Mouse (Mus musculus) limb, embryonic 13.5 days (tissue): ENCODE results near the gene Fgf13. TPM values are rescaled to one million over a fixed set of nuclear protein-coding genes. Genes with fewer than 3 reads are reported as not detected.

ENCODE experiments used
- ATAC-seq: fragments of 200-750 bp; cut with Nextera tagmentation; 2 replicates; pipeline ENCODE4 v1.8.0; 2017; ENCODE audit warnings: low read depth, moderate number of reproducible peaks, moderate TSS enrichment; ENCODE audit not compliant: low FRiP score
- H3K27ac ChIP-seq: fragments of 300-500 bp; sonication (generic); 2 replicates; pipeline ENCODE4 v1.5.1; 2015; ENCODE audit warnings: inconsistent platforms, mild to moderate bottlenecking, moderate library complexity
- H3K27me3 ChIP-seq: fragments of 300-500 bp; sonication (generic); 2 replicates; pipeline ENCODE4 v1.6.1; 2015; ENCODE audit warnings: mild to moderate bottlenecking, inconsistent platforms
- H3K36me3 ChIP-seq: fragments of 300-500 bp; sonication (generic); 2 replicates; pipeline ENCODE4 v1.6.1; 2015; ENCODE audit warnings: inconsistent platforms, mild to moderate bottlenecking, moderate library complexity
- H3K4me1 ChIP-seq: fragments of 300-500 bp; sonication (generic); 2 replicates; pipeline ENCODE4 v1.6.1; 2015; ENCODE audit warnings: inconsistent platforms
- H3K4me2 ChIP-seq: fragments of 300-500 bp; sonication (generic); replicated peaks from 2 replicates; pipeline ENCODE4 v1.6.1; 2015; ENCODE audit warnings: inconsistent platforms, mild to moderate bottlenecking, moderate library complexity
- H3K4me3 ChIP-seq: fragments of 300-500 bp; sonication (generic); 2 replicates; pipeline ENCODE4 v1.5.1; 2015; ENCODE audit warnings: moderate library complexity, mild to moderate bottlenecking, inconsistent platforms
- H3K9ac ChIP-seq: fragments of 300-500 bp; sonication (generic); 2 replicates; pipeline ENCODE4 v1.6.1; 2015; ENCODE audit warnings: mild to moderate bottlenecking, inconsistent platforms
- H3K9me3 ChIP-seq: fragments of 300-500 bp; sonication (generic); 2 replicates; pipeline ENCODE4 v1.6.1; 2016; ENCODE audit warnings: inconsistent platforms
- WGBS: fragments of 180-500 bp; shearing (Covaris S2); methylation state at CpG from one replicate; pipeline ENCODE4 v1.1.7; 2015; 5-methylcytosine and 5-hydroxymethylcytosine counted together
- polyA plus RNA-seq: library from polyadenylated mRNA; unstranded; fragments of >200 nt; fragmentation: Nextera tagmentation; extraction: Ambion mirVana; gene quantifications from 2 replicates; pipeline ENCODE4 v1.2.1, GENCODE M21; 2015

Fgf13 gene
- polyA plus RNA-seq: 18.8 and 19.9 TPM in 2 replicates

DNA sequence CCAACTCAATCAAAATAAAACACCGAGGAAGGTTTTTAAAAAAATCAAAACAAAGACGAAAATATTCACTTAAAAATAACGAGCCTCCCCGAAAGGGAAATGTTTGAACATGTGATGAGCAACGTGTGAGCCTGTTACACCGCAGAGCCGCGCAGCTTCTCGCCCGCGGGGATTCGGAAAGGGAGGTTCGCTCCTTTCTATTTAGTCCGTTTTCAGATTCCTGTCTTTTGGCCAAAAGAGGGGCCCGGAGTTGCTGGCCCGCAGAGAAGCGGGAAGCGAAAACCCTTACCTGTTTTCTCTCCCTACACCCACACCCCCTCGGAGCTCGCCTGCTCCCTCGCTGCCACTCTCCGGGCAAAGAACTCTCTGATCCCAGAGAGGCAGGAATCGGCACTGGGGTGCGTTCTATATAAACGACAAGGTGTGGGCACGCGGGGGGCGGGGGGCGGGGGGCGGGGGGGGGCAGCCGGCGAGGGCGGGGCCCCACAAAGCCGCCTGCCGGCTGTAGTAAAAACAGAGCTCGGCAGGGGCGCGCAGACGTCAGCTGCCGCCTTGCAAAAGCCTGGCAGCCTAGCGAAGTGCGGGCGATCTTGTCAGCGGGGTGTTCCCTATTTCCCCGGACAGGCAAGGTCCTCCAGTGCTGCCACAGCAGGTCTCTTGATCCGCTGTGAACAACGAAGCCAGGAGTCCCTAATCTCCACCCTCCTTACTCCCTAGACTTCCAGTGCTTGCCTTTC is at the start of gene Fgf13:
Fgf13 (minus strand) TSS at position 377 of the 737 bp plus-strand sequence.
- peak; percentile 49 for ATAC-seq
- Histone ChIP-seq H3K9me3 (no peaks in the 10 kb centered on the region), H3K27ac (peak within 1 kb of the TSS; percentile 52; the same call in 1 of the 2 replicates), H3K4me1 (no peaks in the 10 kb centered on the region), H3K4me3 (peak within 1 kb of the TSS; percentile 49), H3K27me3 (peaks cover 30% of the 10 kb centered on the region; the same call in 1 of the 2 replicates), H3K4me2 (peak within 1 kb of the TSS; percentile 70), H3K9ac (peak within 1 kb of the TSS; percentile 66), H3K36me3 (no peaks in the 10 kb centered on the region)
- WGBS: 20% methylated on average over 35 of the region's 47 CpGs

DNA sequence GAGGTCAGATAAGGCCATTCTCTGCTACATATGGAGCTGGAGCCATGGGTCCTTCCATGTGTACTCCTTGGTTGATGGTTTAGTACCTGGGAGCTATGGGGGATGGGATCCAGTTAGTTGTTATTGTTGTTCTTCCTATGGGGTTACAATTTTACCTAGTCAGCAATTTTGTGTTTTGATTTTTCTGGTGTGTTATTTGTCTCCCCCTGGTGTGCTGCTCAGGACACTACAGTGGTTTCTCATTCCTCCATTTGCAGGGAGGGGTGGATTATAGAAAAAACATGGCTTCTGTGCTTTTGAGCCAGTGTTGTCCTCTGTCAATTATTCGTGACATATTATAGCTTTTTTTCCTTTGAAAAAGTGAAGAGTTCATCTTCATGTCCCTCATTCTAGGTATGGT is 38.7 kb upstream of the Fgf13 start:
- Histone ChIP-seq H3K4me2 (no peak overlapping the region), H3K9me3 (no peaks in the 10 kb centered on the region), H3K27ac (no peak overlapping the region), H3K27me3 (no peaks in the 10 kb centered on the region), H3K9ac (no peak overlapping the region), H3K4me3 (no peak overlapping the region), H3K36me3 (no peaks in the 10 kb centered on the region), H3K4me1 (no peaks in the 10 kb centered on the region)
- ATAC-seq: no peak
- 62% methylated on average over 1 of the region's 1 CpGs for WGBS

DNA sequence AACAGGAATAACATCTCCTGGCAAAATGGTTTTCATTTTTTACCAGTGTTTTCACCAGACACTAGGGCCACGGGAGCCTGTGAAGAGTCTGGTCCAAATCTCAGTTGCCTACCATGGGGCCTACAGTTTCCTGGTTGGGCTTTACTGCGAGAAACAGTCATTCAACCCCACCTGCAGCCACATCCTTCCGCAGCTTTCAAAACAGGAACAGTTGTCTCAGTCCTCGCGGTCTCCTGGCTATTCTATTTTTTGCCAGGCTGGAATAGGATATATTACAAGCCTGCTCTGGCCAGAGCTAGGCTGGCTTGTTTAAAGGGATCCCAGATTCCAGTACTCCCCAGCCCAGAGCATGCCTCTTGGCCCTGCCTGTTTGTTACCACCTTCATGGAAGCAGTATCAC is 21.2 kb upstream of the Fgf13 start:
- Histone ChIP-seq H3K4me1 (0 out of 2 replicates have a peak, but pooled peaks cover 3% of the 10 kb centered on the region), H3K4me3 (no peak overlapping the region), H3K4me2 (no peak overlapping the region), H3K9me3 (no peaks in the 10 kb centered on the region), H3K9ac (no peak overlapping the region), H3K27me3 (no peaks in the 10 kb centered on the region), H3K36me3 (no peaks in the 10 kb centered on the region), H3K27ac (no peak overlapping the region)
- ATAC-seq: no peak
- 25% methylated on average over 5 of the region's 5 CpGs for WGBS

DNA sequence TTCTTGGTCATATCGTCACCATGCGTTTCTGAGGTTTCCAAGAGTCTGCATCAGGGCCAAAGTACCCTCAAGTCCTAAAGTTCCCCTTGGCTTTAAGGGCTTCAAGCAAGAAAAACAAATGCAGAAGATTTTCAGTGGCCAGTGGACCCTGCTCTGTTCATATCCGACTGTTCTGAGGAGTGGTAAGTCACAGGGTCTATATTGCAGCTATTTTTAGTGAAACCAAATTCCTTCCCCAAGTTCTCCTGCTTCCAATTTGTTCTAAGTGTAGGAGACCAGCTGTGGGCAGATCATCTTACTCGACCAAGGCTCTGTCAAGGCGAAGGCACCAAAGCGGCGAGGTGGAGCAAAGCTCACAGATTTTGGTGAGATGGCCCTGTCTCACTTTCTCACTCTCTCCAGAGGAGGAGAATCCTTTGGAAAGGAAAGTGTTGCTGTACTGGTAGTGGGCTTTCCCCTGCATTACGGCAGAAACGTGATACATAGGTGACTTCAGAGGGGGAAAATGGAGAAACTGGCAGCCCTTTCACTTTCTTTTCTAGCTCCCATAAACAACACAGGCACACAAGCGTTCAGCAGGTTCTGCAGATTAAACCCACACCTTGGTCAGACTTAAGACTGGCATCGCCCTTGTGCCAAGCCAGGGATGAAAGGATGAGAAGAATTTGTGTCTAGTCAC is 17.8 kb upstream of the Fgf13 start:
- no peaks in the 10 kb centered on the region for H3K9me3 ChIP-seq
- no peak overlapping the region for H3K4me3 ChIP-seq
- H3K4me2 ChIP-seq: 0 out of 2 replicates have a peak overlapping the region, but pooled peaks have one; percentile 16
- H3K27ac ChIP-seq: no peak overlapping the region
- WGBS: 59% methylated on average over 11 of the region's 11 CpGs
- no peak overlapping the region for H3K9ac ChIP-seq
- 0 out of 2 replicates have a peak, but pooled peaks cover 3% of the 10 kb centered on the region for H3K4me1 ChIP-seq
- ATAC-seq: peak; percentile 57; the same call in 1 of the 2 replicates
- no peaks in the 10 kb centered on the region for H3K36me3 ChIP-seq
- H3K27me3 ChIP-seq: no peaks in the 10 kb centered on the region

DNA sequence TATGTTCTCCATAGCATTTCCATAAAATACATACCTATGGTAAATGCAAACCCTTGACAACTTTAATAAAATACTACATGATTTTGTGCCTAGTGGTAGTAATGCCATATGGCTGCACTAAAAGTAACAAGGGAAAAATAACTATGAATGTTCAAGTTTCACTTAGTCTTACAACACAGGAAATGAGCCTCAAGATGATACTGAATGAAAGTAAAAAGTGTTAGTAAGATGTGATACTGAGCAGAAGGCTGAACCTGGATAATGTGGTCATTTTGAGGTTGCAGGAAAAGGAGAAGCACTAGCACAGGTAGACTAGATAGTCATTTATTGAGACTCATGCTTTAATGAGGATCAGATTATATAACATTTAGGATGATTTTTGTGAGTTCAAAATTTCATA is 16.2 kb upstream of the Fgf13 start:
- Histone ChIP-seq H3K27ac (no peak overlapping the region), H3K4me2 (no peak overlapping the region), H3K9ac (no peak overlapping the region), H3K4me3 (no peak overlapping the region), H3K9me3 (no peaks in the 10 kb centered on the region), H3K36me3 (no peaks in the 10 kb centered on the region), H3K4me1 (0 out of 2 replicates have a peak, but pooled peaks cover 3% of the 10 kb centered on the region), H3K27me3 (no peaks in the 10 kb centered on the region)
- ATAC-seq: no peak

DNA sequence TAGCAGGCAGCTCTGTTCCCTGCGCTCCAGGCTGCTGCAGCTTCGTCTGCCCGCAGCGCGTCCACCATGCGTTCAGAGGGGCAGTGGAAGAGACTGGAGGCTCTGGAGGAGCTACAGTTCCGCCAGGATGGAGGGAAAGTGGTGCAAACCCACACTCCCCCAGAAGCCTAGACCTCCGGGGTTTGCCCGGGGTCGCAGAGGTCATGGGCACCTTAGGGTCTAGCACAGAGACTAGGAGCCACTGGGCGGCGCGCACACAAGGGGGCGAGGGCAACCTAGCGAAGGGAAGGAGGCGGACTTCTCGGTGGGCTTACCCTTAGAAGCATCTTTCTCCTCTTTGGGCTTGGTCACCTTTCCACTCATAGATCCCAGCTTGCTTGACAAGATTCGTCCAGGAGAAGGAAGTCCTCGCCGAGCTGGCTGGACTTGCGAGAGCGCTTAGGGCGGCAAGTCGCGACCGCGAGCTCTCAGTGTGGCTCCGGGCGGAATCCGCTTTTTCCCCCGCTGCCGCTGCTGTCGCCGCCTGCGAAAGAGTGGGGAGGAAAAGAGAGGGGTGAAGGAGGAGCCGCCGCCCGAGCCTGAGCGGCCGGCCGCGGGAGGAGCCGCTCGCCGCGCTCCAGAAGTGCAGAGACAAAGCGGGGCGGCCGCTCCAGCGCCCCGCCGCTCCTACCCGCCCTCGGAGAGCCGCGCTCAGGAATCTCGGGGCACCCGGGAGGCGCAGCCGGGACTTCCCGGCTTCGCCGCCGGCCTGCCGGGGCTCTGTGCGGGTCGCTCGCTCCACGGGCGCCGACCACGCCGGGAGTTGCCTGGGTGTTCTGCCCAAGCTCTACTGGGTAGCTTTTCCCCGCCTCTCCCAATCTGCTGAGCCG is 811 bp downstream of the Fgf13 start:
- H3K9ac ChIP-seq: peak overlapping the region; percentile 66
- peak overlapping the region; percentile 70 for H3K4me2 ChIP-seq
- peaks cover 30% of the 10 kb centered on the region; the same call in 1 of the 2 replicates for H3K27me3 ChIP-seq
- no peaks in the 10 kb centered on the region for H3K4me1 ChIP-seq
- peak; percentile 72 for ATAC-seq
- peak overlapping the region; percentile 49 for H3K4me3 ChIP-seq
- peak overlapping the region; percentile 52; the same call in 1 of the 2 replicates for H3K27ac ChIP-seq
- no peaks in the 10 kb centered on the region for H3K36me3 ChIP-seq
- 18% methylated on average over 54 of the region's 75 CpGs for WGBS
- no peaks in the 10 kb centered on the region for H3K9me3 ChIP-seq

DNA sequence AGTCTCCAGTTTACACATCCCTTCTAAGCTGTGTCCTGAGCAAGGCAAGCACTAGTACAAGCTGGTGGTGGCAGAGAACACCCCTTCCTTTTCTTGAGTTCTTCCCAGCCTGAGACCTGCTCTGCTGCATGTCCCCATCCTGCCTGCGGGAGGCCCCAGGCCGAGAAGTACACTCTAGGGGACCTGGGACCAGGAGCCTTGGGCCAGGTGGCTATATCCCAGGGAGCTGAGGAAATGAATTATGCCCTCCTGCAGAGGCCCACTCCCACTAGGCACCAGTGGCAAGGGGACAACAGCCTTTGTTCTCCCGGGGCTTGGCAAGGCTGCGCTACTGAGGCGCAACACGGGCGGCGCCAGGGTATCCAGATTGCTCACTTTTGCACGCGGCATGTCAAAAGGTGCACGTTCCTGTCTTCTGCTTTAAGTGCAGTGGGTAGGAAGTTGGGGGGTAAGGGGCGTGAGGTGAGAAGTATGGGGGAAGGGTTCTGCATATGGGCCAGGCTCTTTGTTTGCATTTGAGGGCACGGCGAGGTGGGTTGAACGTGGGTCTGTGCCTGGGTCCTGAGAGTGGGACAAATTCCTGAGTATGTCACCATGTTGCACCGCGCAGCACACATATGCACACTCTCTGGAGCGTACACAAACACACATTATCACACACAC is 1.7 kb downstream of the Fgf13 start:
- Histone ChIP-seq H3K36me3 (no peaks in the 10 kb centered on the region), H3K9ac (no peak overlapping the region), H3K9me3 (no peaks in the 10 kb centered on the region), H3K4me2 (peak overlapping the region; percentile 70), H3K4me3 (peak overlapping the region; percentile 49), H3K27me3 (peaks cover 30% of the 10 kb centered on the region; the same call in 1 of the 2 replicates), H3K4me1 (no peaks in the 10 kb centered on the region), H3K27ac (no peak overlapping the region)
- ATAC-seq: no peak
- 13% methylated on average over 17 of the region's 18 CpGs for WGBS

DNA sequence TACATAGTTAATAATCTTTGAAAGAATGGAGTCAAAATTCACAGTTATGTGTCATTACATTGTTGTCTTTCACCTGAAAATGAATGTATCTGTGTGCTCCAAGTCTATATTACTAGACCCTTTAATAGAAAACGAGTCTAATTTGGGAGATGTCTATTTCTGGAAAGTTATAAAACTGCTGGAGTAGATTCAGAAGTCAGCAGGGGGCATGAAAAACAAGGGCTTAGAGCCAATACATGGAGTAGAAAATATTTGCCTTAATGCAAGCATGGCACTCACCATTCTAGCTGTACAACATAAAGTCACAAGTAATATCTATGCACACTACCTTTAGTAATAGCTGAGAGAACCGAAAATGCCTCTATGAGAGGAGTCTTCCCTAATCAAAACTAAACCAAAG is 19.9 kb downstream of the Fgf13 start:
- Histone ChIP-seq H3K36me3 (no peaks in the 10 kb centered on the region), H3K27ac (no peak overlapping the region), H3K9me3 (no peaks in the 10 kb centered on the region), H3K9ac (no peak overlapping the region), H3K4me3 (no peak overlapping the region), H3K27me3 (no peaks in the 10 kb centered on the region), H3K4me1 (no peaks in the 10 kb centered on the region), H3K4me2 (no peak overlapping the region)
- WGBS: 64% methylated on average over 2 of the region's 2 CpGs
- no peak for ATAC-seq

DNA sequence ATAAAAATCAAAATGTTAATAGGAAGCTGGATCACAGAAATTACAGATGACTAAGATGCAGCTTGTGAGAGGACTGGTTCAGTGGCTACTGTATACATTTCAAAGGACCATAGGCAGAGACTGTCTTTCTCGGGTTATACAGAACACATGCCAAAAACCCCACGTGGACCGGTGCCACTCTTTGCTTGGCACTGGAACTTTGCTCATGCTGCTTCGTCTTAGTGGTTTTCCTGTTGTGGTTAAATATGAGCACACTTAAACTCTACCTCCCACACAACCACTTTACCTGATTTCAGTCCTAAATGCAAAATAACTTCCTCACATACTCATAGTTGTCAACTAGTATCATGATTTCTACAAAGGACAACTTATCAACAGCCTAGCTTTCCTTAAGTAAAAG is 59.6 kb downstream of the Fgf13 start:
- Histone ChIP-seq H3K4me3 (no peak overlapping the region), H3K27me3 (no peaks in the 10 kb centered on the region), H3K27ac (no peak overlapping the region), H3K9me3 (no peaks in the 10 kb centered on the region), H3K9ac (no peak overlapping the region), H3K4me2 (no peak overlapping the region), H3K36me3 (no peaks in the 10 kb centered on the region), H3K4me1 (no peaks in the 10 kb centered on the region)
- 68% methylated on average over 4 of the region's 4 CpGs for WGBS
- ATAC-seq: no peak

DNA sequence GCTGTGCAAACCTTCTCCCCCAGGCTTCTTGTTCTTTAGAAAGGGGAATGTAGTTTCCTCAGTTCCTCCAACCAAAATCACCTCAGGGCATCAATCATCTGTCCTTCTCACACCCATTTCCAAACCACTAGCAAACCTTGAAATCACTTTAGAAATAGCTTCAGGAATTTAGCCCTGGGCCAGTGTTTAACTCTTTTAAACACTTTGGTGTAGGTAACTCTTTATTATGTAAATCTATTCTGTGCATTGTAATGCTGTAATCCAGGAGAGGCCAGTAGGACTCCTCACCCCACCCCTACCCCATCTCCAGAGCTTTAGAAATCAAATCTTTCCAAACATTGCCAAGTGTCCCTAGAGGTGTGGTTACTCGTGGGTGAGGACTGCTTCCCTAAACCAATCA is 74.5 kb downstream of the Fgf13 start:
- no peaks in the 10 kb centered on the region for H3K36me3 ChIP-seq
- ATAC-seq: no peak

DNA sequence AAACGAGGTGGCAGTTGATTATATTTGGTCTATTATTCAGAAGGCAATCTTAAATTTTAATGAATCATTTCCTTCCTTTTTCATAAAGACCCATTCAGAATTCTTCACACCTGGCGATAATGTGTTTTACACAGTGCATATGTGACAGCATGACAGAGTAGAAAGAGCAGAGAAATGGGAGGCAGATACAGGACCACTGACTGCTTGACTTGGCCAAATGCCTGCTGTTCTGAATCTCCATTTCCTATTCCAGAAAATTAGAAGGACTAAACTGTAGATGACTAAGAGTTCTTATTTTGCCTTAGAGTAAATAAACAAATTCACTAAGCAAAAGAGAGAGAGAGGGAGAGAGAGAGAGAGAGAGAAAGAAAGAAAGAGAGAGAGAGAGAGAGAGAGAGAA is 82.4 kb downstream of the Fgf13 start:
- Histone ChIP-seq H3K27me3 (no peaks in the 10 kb centered on the region), H3K27ac (no peak overlapping the region), H3K4me2 (no peak overlapping the region), H3K4me1 (no peaks in the 10 kb centered on the region), H3K9ac (no peak overlapping the region), H3K4me3 (no peak overlapping the region), H3K9me3 (no peaks in the 10 kb centered on the region), H3K36me3 (no peaks in the 10 kb centered on the region)
- WGBS: 52% methylated on average over 2 of the region's 2 CpGs
- ATAC-seq: no peak

More for the DNA sequence above, 74.5 kb downstream of the Fgf13 start:
- Histone ChIP-seq H3K27ac (no peak overlapping the region), H3K4me1 (no peaks in the 10 kb centered on the region), H3K9me3 (no peaks in the 10 kb centered on the region), H3K27me3 (no peaks in the 10 kb centered on the region), H3K9ac (no peak overlapping the region), H3K4me3 (no peak overlapping the region), H3K4me2 (no peak overlapping the region)
- WGBS: 41% methylated on average over 1 of the region's 1 CpGs
